Mouse (Mus musculus): Measurements from ENCODE around the gene Gnl3l. TPM values are rescaled to one million over a fixed set of nuclear protein-coding genes. Genes with fewer than 3 reads are reported as not detected.
A peak's percentile ranks its signal among the peaks of the same experiment; 100 is the strongest.

The Gnl3l gene
- polyA plus RNA-seq, 1 experiment from 2014 or later = 23.5 TPM

DNA sequence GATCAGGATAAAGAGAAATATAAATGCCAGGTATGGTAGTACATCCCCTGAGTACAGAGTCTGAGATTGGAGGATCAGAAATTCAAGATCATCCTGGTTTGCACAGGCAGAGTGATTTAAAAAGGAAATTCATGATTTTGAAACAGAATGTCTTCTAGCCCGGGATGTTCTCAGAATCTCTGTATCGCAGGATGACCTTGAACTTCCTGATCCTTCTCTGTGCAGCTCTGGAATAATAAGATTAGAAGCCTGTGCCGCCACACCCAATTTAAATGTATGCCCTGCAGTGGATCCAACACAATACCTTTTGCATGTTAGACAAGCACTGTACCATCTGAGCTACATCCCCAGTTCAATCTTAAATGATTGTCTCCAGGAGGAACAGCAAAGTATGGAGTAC is 1.7 kb upstream of the Gnl3l start:
- Histone ChIP-seq H3K4me1 (ENCODE audit: control insufficient read depth in 2 of 2, insufficient read depth in 2 of 2, low read length in 2 of 2) (peaks cover 0 to 4% of the 10 kb centered on the region in 2 experiments; a peak in 2 of 4 replicates), H3K4me2 (ENCODE audit: low read length) (peak overlapping the region; percentile 63; the same call in 1 of the 2 replicates), H3K9ac (ENCODE audit: low read length) (no peak overlapping the region), H3K9me3 (ENCODE audit: control insufficient read depth, low read length) (no peaks in the 10 kb centered on the region), H3K4me3 (ENCODE audit: control insufficient read depth in 1 of 2, insufficient read depth in 1 of 2, low read depth in 1 of 2, low read length in 2 of 2) (no peak overlapping the region), H3K36me3 (ENCODE audit: control insufficient read depth, insufficient read depth, low read length) (peaks cover 3% of the 10 kb centered on the region; the same call in 1 of the 2 replicates), H3K27ac (replicated peaks in 1 of 2; ENCODE audit: control insufficient read depth in 1 of 2, insufficient read depth in 1 of 2, low read depth in 2 of 2, low read length in 2 of 2) (0 out of 4 replicates have a peak overlapping the region, but pooled peaks of 1 of the 2 experiments have one; percentile 17), H3K27me3 (ENCODE audit: control insufficient read depth, insufficient read depth, low read length) (no peaks in the 10 kb centered on the region)
- ATAC-seq (ENCODE audit: insufficient number of reproducible peaks, insufficient read depth, low FRiP score, low read depth) = no peak
- WGBS = 72% methylated on average over 3 of the region's 3 CpGs

DNA sequence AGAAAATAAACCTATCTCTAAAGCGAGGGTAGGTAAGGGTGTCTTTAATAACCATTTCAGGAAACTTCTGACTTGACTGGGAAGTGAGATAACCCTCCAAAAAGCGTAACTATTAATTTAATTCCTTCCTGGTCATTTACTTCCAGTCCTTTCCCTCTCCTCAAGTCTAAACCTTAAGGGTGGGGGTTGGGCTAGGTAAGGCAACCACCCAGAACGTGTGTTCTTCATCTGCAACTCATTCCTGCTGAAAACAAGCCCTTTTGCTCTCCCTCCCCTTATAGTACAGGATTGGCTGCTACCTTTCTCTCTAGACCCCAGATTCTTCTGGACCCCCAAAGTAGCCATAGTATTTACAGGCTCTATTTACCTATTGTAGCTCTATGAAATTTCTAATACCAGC is 775 bp upstream of the Gnl3l start:
- no peaks in the 10 kb centered on the region for H3K27me3 ChIP-seq (ENCODE audit: control insufficient read depth, insufficient read depth, low read length)
- no peak for ATAC-seq (ENCODE audit: insufficient number of reproducible peaks, insufficient read depth, low FRiP score, low read depth)
- H3K27ac ChIP-seq (replicated peaks in 1 of 2; ENCODE audit: control insufficient read depth in 1 of 2, insufficient read depth in 1 of 2, low read depth in 2 of 2, low read length in 2 of 2) = peak overlapping the region; percentile 75 to 88
- H3K9me3 ChIP-seq (ENCODE audit: control insufficient read depth, low read length) = no peaks in the 10 kb centered on the region
- peaks cover 10% of the 10 kb centered on the region; the same call in 1 of the 2 replicates for H3K36me3 ChIP-seq (ENCODE audit: control insufficient read depth, insufficient read depth, low read length)
- WGBS = 3% methylated on average over 3 of the region's 3 CpGs
- peak overlapping the region; percentile 62 for H3K9ac ChIP-seq (ENCODE audit: low read length)
- peak overlapping the region; percentile 50 to 65 for H3K4me3 ChIP-seq (ENCODE audit: control insufficient read depth in 1 of 2, insufficient read depth in 1 of 2, low read depth in 1 of 2, low read length in 2 of 2)
- peaks cover 0 to 4% of the 10 kb centered on the region in 2 experiments; a peak in 2 of 4 replicates for H3K4me1 ChIP-seq (ENCODE audit: control insufficient read depth in 2 of 2, insufficient read depth in 2 of 2, low read length in 2 of 2)
- H3K4me2 ChIP-seq (ENCODE audit: low read length) = peak overlapping the region; percentile 63

DNA sequence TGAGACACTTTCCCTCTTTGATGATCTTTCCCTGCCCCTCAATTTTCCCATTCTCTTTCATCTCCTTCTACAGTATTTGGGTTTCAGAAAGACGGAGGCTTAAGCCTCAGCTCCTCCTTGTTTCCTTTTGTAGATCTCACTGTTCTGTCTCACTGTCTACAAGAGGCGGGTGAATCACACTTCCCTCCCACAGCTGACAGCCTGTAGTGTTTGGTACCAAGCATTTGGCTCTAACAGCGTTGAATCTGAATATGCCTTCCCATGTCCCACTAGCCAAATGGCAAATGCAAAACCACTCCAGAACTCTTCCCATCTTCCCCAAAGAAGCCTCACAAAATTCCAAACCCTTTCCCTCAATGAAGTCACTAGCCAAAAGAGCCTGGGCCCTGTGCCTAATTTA is 20.3 kb downstream of the Gnl3l start:
- H3K9ac ChIP-seq (ENCODE audit: low read length) = no peak overlapping the region
- no peak overlapping the region for H3K4me3 ChIP-seq (ENCODE audit: control insufficient read depth in 1 of 2, insufficient read depth in 1 of 2, low read depth in 1 of 2, low read length in 2 of 2)
- peaks cover 72% of the 10 kb centered on the region for H3K36me3 ChIP-seq (ENCODE audit: control insufficient read depth, insufficient read depth, low read length)
- no peak overlapping the region for H3K4me2 ChIP-seq (ENCODE audit: low read length)
- WGBS = 72% methylated on average over 3 of the region's 3 CpGs
- H3K27me3 ChIP-seq (ENCODE audit: control insufficient read depth, insufficient read depth, low read length) = no peaks in the 10 kb centered on the region
- no peak for ATAC-seq (ENCODE audit: insufficient number of reproducible peaks, insufficient read depth, low FRiP score, low read depth)
- H3K27ac ChIP-seq (replicated peaks in 1 of 2; ENCODE audit: control insufficient read depth in 1 of 2, insufficient read depth in 1 of 2, low read depth in 2 of 2, low read length in 2 of 2) = no peak overlapping the region
- H3K9me3 ChIP-seq (ENCODE audit: control insufficient read depth, low read length) = no peaks in the 10 kb centered on the region
- H3K4me1 ChIP-seq (ENCODE audit: control insufficient read depth in 2 of 2, insufficient read depth in 2 of 2, low read length in 2 of 2) = no peaks in the 10 kb centered on the region

DNA sequence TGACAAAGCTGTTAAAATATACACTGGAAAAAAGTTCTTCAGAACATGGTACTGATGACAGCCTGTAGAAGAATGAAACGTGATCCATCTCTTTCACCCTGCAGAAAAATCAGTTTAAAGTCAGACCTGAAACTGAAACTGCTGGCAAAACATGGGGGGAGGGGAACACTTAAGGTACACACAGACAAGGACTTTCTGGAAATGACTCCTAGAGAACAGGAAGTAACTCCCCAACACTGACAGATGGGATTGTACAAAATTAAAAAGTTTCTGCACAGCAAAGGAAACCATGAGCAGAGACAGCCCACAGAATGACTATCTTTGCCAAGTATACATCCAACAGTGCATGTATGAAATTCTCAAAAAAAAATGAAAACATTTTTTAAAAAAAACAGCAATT is 35.5 kb downstream of the Gnl3l start:
- Histone ChIP-seq H3K27ac (replicated peaks in 1 of 2; ENCODE audit: control insufficient read depth in 1 of 2, insufficient read depth in 1 of 2, low read depth in 2 of 2, low read length in 2 of 2) (no peak overlapping the region), H3K4me1 (ENCODE audit: control insufficient read depth in 2 of 2, insufficient read depth in 2 of 2, low read length in 2 of 2) (no peaks in the 10 kb centered on the region), H3K27me3 (ENCODE audit: control insufficient read depth, insufficient read depth, low read length) (no peaks in the 10 kb centered on the region), H3K9me3 (ENCODE audit: control insufficient read depth, low read length) (no peaks in the 10 kb centered on the region), H3K36me3 (ENCODE audit: control insufficient read depth, insufficient read depth, low read length) (peaks cover 24% of the 10 kb centered on the region), H3K9ac (ENCODE audit: low read length) (no peak overlapping the region), H3K4me2 (ENCODE audit: low read length) (no peak overlapping the region), H3K4me3 (ENCODE audit: control insufficient read depth in 1 of 2, insufficient read depth in 1 of 2, low read depth in 1 of 2, low read length in 2 of 2) (no peak overlapping the region)
- no peak for ATAC-seq (ENCODE audit: insufficient number of reproducible peaks, insufficient read depth, low FRiP score, low read depth)
- WGBS = 31% methylated on average over 1 of the region's 1 CpGs

DNA sequence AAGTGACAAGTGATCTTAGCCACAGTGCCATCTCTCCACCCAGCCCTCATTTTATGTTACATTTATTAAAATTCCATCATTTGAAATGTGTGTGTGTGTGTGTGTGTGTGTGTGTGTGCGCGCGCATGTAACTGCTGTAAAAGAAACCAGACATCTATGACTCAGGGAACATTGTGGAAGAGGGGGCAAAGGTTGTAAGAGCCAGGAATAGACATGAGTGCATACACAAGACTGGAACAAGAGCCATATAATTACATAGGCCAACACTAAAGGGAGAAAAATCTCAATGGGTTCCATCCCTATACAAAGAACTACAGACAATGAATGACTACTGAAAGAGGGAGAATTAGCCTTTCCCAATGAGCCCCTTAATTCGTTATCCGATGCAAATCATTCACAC is 41.7 kb downstream of the Gnl3l start:
- WGBS = 85% methylated on average over 5 of the region's 5 CpGs
- H3K4me1 ChIP-seq (ENCODE audit: control insufficient read depth in 2 of 2, insufficient read depth in 2 of 2, low read length in 2 of 2) = no peaks in the 10 kb centered on the region
- no peak overlapping the region for H3K27ac ChIP-seq (replicated peaks in 1 of 2; ENCODE audit: control insufficient read depth in 1 of 2, insufficient read depth in 1 of 2, low read depth in 2 of 2, low read length in 2 of 2)
- no peak for ATAC-seq (ENCODE audit: insufficient number of reproducible peaks, insufficient read depth, low FRiP score, low read depth)
- no peak overlapping the region for H3K4me2 ChIP-seq (ENCODE audit: low read length)
- no peaks in the 10 kb centered on the region for H3K9me3 ChIP-seq (ENCODE audit: control insufficient read depth, low read length)
- H3K36me3 ChIP-seq (ENCODE audit: control insufficient read depth, insufficient read depth, low read length) = no peaks in the 10 kb centered on the region
- no peaks in the 10 kb centered on the region for H3K27me3 ChIP-seq (ENCODE audit: control insufficient read depth, insufficient read depth, low read length)
- H3K9ac ChIP-seq (ENCODE audit: low read length) = no peak overlapping the region
- H3K4me3 ChIP-seq (ENCODE audit: control insufficient read depth in 1 of 2, insufficient read depth in 1 of 2, low read depth in 1 of 2, low read length in 2 of 2) = no peak overlapping the region

DNA sequence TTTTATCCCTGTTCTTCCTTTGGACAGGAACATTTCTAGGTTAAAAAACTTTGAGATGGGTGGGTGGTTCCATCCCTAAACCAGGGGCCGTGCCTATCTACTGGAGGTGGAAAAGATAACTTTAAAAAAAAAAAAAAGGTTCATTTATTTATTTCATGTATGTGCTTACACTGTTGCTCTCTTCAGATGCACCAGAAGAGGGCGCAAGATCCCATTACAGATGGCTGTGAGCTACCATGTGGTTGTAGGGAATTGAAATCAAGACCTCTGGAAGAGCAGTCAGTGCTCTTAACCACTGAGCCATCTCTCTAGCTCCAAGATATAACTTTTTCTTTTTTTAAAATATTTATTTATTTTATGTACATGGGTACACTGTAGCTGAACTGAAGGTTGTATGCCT is 54.1 kb downstream of the Gnl3l start:
- no peaks in the 10 kb centered on the region for H3K9me3 ChIP-seq (ENCODE audit: control insufficient read depth, low read length)
- no peak overlapping the region for H3K4me2 ChIP-seq (ENCODE audit: low read length)
- 25% methylated on average over 2 of the region's 2 CpGs for WGBS
- no peaks in the 10 kb centered on the region for H3K4me1 ChIP-seq (ENCODE audit: control insufficient read depth in 2 of 2, insufficient read depth in 2 of 2, low read length in 2 of 2)
- no peak overlapping the region for H3K4me3 ChIP-seq (ENCODE audit: control insufficient read depth in 1 of 2, insufficient read depth in 1 of 2, low read depth in 1 of 2, low read length in 2 of 2)
- no peak for ATAC-seq (ENCODE audit: insufficient number of reproducible peaks, insufficient read depth, low FRiP score, low read depth)
- H3K9ac ChIP-seq (ENCODE audit: low read length) = no peak overlapping the region
- no peaks in the 10 kb centered on the region for H3K36me3 ChIP-seq (ENCODE audit: control insufficient read depth, insufficient read depth, low read length)
- no peak overlapping the region for H3K27ac ChIP-seq (replicated peaks in 1 of 2; ENCODE audit: control insufficient read depth in 1 of 2, insufficient read depth in 1 of 2, low read depth in 2 of 2, low read length in 2 of 2)
- H3K27me3 ChIP-seq (ENCODE audit: control insufficient read depth, insufficient read depth, low read length) = no peaks in the 10 kb centered on the region

DNA sequence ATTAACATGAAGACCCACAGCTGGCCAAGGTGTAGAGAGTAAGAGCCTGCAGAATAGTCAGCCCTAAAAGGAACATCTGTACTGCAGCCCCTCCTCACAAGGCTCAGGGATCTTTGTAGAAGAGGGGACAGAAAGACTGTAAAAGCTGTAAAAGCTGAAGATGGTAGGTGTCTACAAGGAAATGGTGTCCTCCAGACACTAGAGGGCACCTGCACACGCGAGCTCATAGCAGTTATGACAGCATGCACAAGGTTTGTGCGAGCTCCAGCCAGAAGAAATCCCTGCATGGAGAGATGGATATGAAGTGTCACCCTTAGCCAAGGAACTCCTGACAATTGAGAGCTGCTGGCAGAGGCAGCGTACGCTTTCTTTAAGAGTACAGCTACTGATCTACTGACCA is 56.4 kb downstream of the Gnl3l start:
- WGBS = 48% methylated on average over 5 of the region's 5 CpGs
- H3K27me3 ChIP-seq (ENCODE audit: control insufficient read depth, insufficient read depth, low read length) = no peaks in the 10 kb centered on the region
- peaks cover 0 to 5% of the 10 kb centered on the region in 2 experiments; a peak in 3 of 4 replicates for H3K4me1 ChIP-seq (ENCODE audit: control insufficient read depth in 2 of 2, insufficient read depth in 2 of 2, low read length in 2 of 2)
- no peak overlapping the region for H3K4me2 ChIP-seq (ENCODE audit: low read length)
- no peaks in the 10 kb centered on the region for H3K36me3 ChIP-seq (ENCODE audit: control insufficient read depth, insufficient read depth, low read length)
- no peak overlapping the region for H3K27ac ChIP-seq (replicated peaks in 1 of 2; ENCODE audit: control insufficient read depth in 1 of 2, insufficient read depth in 1 of 2, low read depth in 2 of 2, low read length in 2 of 2)
- H3K9ac ChIP-seq (ENCODE audit: low read length) = no peak overlapping the region
- no peak overlapping the region for H3K4me3 ChIP-seq (ENCODE audit: control insufficient read depth in 1 of 2, insufficient read depth in 1 of 2, low read depth in 1 of 2, low read length in 2 of 2)
- H3K9me3 ChIP-seq (ENCODE audit: control insufficient read depth, low read length) = no peaks in the 10 kb centered on the region
- no peak for ATAC-seq (ENCODE audit: insufficient number of reproducible peaks, insufficient read depth, low FRiP score, low read depth)
